Mouse (Mus musculus) CH12.LX (cell line): Measurements from ENCODE around the gene Fgfr2. TPM values are rescaled to one million over a fixed set of nuclear protein-coding genes. Genes with fewer than 3 reads are reported as not detected.

Source experiments
- DNase-seq: peaks from one replicate; pipeline ENCODE4 v3.0.0-alpha.2; 2013; ENCODE audit errors: extremely low read depth
- H3K27ac ChIP-seq: 2 replicates; pipeline ENCODE4 v1.5.1; 2012; ENCODE audit warnings: low read depth, mild to moderate bottlenecking, control low read depth, moderate library complexity; ENCODE audit not compliant: insufficient read depth
- H3K27me3 ChIP-seq: replicated peaks from 2 replicates; pipeline ENCODE3; 2012; ENCODE audit warnings: inconsistent platforms
- H3K36me3 ChIP-seq, 2 experiments: replicated peaks in 1 of 2; 2 replicates each; pipeline versions ENCODE3 to v1.6.1; 2012; ENCODE audit warnings: inconsistent platforms in 1 of 2, low read length in 1 of 2, mild to moderate bottlenecking in 1 of 2, mixed read lengths in 1 of 2, moderate library complexity in 1 of 2; ENCODE audit not compliant: control insufficient read depth in 1 of 2, insufficient read depth in 1 of 2
- H3K4me1 ChIP-seq, 2 experiments: 2 replicates each; pipeline ENCODE4 v1.6.1; 2012; ENCODE audit warnings: inconsistent platforms in 1 of 2, moderate library complexity in 1 of 2; ENCODE audit not compliant: insufficient read depth in 2 of 2, control insufficient read depth in 1 of 2
- H3K4me2 ChIP-seq: 2 replicates; pipeline ENCODE4 v1.6.1; 2012; ENCODE audit warnings: low read depth, mild to moderate bottlenecking, control low read depth; ENCODE audit not compliant: poor library complexity, insufficient read depth, severe bottlenecking
- H3K4me3 ChIP-seq, 3 experiments: fragments of 150-350 bp in 1 of 3; sonication (generic) in 1 of 3; replicated peaks in 1 of 3; 2 replicates each; pipeline versions ENCODE3 to v1.5.1; 2011 to 2012; ENCODE audit warnings: low read depth in 2 of 3, low read length in 2 of 3, mild to moderate bottlenecking in 2 of 3, moderate library complexity in 2 of 3, control low read depth in 1 of 3, improper control_type of control experiment in 1 of 3, inconsistent platforms in 1 of 3, mixed read lengths in 1 of 3; ENCODE audit not compliant: poor library complexity in 1 of 3
- H3K79me2 ChIP-seq: replicated peaks from 2 replicates; pipeline ENCODE4 v1.6.1; 2012; ENCODE audit warnings: mild to moderate bottlenecking, moderate library complexity; ENCODE audit not compliant: control insufficient read depth, poor library complexity, insufficient read depth, severe bottlenecking; ENCODE audit errors: extremely low read depth
- H3K9ac ChIP-seq: 2 replicates; pipeline ENCODE4 v1.6.1; 2012; ENCODE audit warnings: low read depth, mild to moderate bottlenecking, control low read depth, moderate library complexity; ENCODE audit not compliant: insufficient read depth
- H3K9me3 ChIP-seq: replicated peaks from 2 replicates; pipeline ENCODE3; 2012; ENCODE audit warnings: low read length, inconsistent platforms, mixed read lengths
- BHLHE40 ChIP-seq: IDR thresholded peaks from 2 replicates; pipeline ENCODE4 v1.6.1; 2011; ENCODE audit warnings: mild to moderate bottlenecking, low read depth, low read length, improper control_type of control experiment
- CHD2 ChIP-seq: IDR thresholded peaks from 2 replicates; pipeline ENCODE4 v1.6.1; 2011; ENCODE audit warnings: low read length, improper control_type of control experiment
- E2F4 ChIP-seq: IDR thresholded peaks from 2 replicates; pipeline ENCODE4 v1.6.1; 2011; ENCODE audit warnings: low read depth, low read length, improper control_type of control experiment; ENCODE audit not compliant: insufficient replicate concordance
- EP300 ChIP-seq: IDR thresholded peaks from 2 replicates; pipeline ENCODE4 v1.6.1; 2011; ENCODE audit warnings: low read length, improper control_type of control experiment
- ETS1 ChIP-seq: conservative IDR thresholded peaks from 2 replicates; pipeline ENCODE4 v1.6.1; 2012; ENCODE audit warnings: low read depth, mild to moderate bottlenecking, inconsistent platforms, low read length, improper control_type of control experiment, moderate library complexity
- GABPA ChIP-seq: IDR thresholded peaks from 2 replicates; pipeline ENCODE4 v1.6.1; 2012; ENCODE audit warnings: low read depth, low read length, improper control_type of control experiment, inconsistent platforms; ENCODE audit not compliant: insufficient replicate concordance
- HCFC1 ChIP-seq: IDR thresholded peaks from 2 replicates; pipeline ENCODE4 v1.6.1; 2012; ENCODE audit warnings: low read depth, mild to moderate bottlenecking, inconsistent platforms, low read length, improper control_type of control experiment
- IRF4 ChIP-seq: IDR thresholded peaks from 2 replicates; pipeline ENCODE4 v1.6.1; 2014; ENCODE audit warnings: low read depth, mild to moderate bottlenecking, inconsistent platforms, low read length, improper control_type of control experiment
- JUN ChIP-seq: IDR thresholded peaks from 2 replicates; pipeline ENCODE4 v1.6.1; 2011; ENCODE audit warnings: low read depth, mild to moderate bottlenecking, low read length, improper control_type of control experiment, moderate library complexity; ENCODE audit not compliant: insufficient read depth
- MAFK ChIP-seq: IDR thresholded peaks from 2 replicates; pipeline ENCODE4 v1.6.1; 2011; ENCODE audit warnings: low read length, improper control_type of control experiment; ENCODE audit not compliant: insufficient replicate concordance
- MEF2A ChIP-seq: IDR thresholded peaks from 2 replicates; pipeline ENCODE4 v1.6.1; 2014; ENCODE audit warnings: low read depth, mild to moderate bottlenecking, inconsistent platforms, low read length, improper control_type of control experiment, borderline replicate concordance
- MXI1 ChIP-seq: IDR thresholded peaks from 2 replicates; pipeline ENCODE4 v1.6.1; 2011; ENCODE audit warnings: mild to moderate bottlenecking, low read depth, low read length, improper control_type of control experiment
- MYC ChIP-seq: IDR thresholded peaks from 2 replicates; pipeline ENCODE4 v1.6.1; 2011; ENCODE audit warnings: low read depth, mild to moderate bottlenecking, improper control_type of control experiment, low read length
- PAX5 ChIP-seq: IDR thresholded peaks from 2 replicates; pipeline ENCODE4 v1.6.1; 2012; ENCODE audit warnings: low read length, inconsistent platforms, mixed read lengths
- RCOR1 ChIP-seq: conservative IDR thresholded peaks from 2 replicates; pipeline ENCODE4 v1.6.1; 2012; ENCODE audit warnings: low read depth, mild to moderate bottlenecking, inconsistent platforms, low read length, improper control_type of control experiment
- TCF12 ChIP-seq: IDR thresholded peaks from 2 replicates; pipeline ENCODE4 v1.6.1; 2014; ENCODE audit warnings: low read depth, mild to moderate bottlenecking, inconsistent platforms, low read length, improper control_type of control experiment
- ZC3H11A ChIP-seq: IDR thresholded peaks from 2 replicates; pipeline ENCODE4 v1.6.1; 2012; ENCODE audit warnings: low read depth, mild to moderate bottlenecking, inconsistent platforms, low read length, improper control_type of control experiment
- dilution Hi-C: fragments of 300-500 bp; cut with MboI; formaldehyde crosslinking; loops from 2 replicates; pipeline ENCODE4 v1.14.3; 2020; ENCODE audit warnings: low sequenced_read_pairs; ENCODE audit not compliant: extremely low pct_unique_long_range_greater_than_20kb, extremely low pct_ligation_motif_present
- in situ Hi-C: fragments of 300-500 bp; cut with MboI; formaldehyde crosslinking; loops from 3 replicates; pipeline ENCODE4 v1.14.3; 2019; ENCODE audit warnings: low sequenced_read_pairs, low pct_ligation_motif_present, low pct_unique_long_range_greater_than_20kb, mixed read lengths
- polyA plus RNA-seq: library from polyadenylated mRNA; unstranded; fragments of >175 nt; gene quantifications from 2 replicates; pipeline ENCODE4 v1.2.1, GENCODE M21; 2012; ENCODE audit warnings: low read depth; ENCODE audit not compliant: insufficient read length
- total RNA-seq, 2 experiments: library from RNA; depleted of rRNA; stranded (reverse); fragments of 300-350 nt in 1 of 2; fragments of >200 nt in 1 of 2; gene quantifications; 2 replicates each; pipeline ENCODE4 v1.2.3; 2012 to 2014

Gene Fgfr2
- total and polyA plus RNA-seq, 3 experiments, result not detected

DNA sequence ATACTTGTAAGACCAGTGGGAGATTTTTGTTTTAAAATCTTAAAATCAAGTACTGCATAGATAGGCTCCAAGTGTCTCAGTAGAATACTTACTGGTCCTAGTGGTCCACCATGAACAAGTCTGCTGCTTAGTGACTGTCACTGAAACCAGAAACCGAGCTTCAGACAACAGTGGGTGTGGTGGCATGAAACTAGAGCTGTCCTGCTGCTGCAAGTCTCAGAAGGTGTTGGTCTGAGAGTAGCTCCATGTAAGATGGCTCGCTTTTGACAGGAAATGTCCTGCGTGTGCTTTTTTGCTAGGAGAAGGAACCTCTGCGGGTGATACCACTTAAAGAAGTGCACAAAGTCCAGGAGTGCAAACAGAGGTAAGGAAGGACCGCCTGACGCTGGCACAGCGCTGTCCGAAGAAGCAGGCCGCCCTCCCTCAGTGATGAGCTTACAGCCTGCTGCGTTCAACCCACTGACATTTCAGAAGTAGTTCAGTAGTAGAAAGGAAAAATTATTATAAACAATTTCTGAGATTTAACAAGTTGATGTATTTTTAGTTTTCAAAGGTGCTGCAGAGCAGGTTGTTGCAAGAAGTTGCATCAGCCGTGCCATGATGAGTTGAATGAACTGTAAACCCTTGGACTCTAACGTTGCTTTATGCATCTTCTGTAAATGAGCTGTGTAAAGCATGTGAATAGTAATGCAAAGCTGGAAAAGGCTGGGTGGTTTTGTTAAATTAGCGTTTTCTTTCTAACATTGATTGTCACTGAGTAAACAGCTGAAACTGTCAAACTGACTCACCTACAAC lies 2218.4 kb downstream of the Fgfr2 start:
- Histone ChIP-seq H3K9me3 (no peaks in the 10 kb centered on the region), H3K9ac (0 out of 2 replicates have a peak overlapping the region, but pooled peaks have one; percentile 32), H3K27me3 (peaks cover 2% of the 10 kb centered on the region), H3K36me3 (peaks cover 0 to 3% of the 10 kb centered on the region in 2 experiments)
- TF ChIP-seq EP300 (no peak), E2F4 (no peak), ZC3H11A (no peak), HCFC1 (no peak), ETS1 (no peak), MAFK (no peak), GABPA (no peak), IRF4 (no peak)
- TF ChIP-seq, all 38 proteins: peak for 0
- peak overlapping the region; percentile 46; the same call in 1 of the 2 replicates for H3K4me2 ChIP-seq
- H3K79me2 ChIP-seq, result no peaks in the 10 kb centered on the region
- DNase-seq, result no peak
- in situ Hi-C loops (no loop called here), dilution Hi-C loops (no loop called here)
- H3K27ac ChIP-seq, result no peak overlapping the region
- H3K4me3 ChIP-seq, result peak overlapping the region in 1 of 3 experiments; percentile 11
- H3K4me1 ChIP-seq, result peaks cover 8 to 10% of the 10 kb centered on the region in 2 experiments

- Histone ChIP-seq H3K79me2 (no peaks in the 10 kb centered on the region), H3K36me3 (no peaks in the 10 kb centered on the region), H3K9ac (no peak overlapping the region), H3K4me2 (no peak overlapping the region), H3K4me3 (no peak overlapping the region), H3K4me1 (peaks cover 8 to 10% of the 10 kb centered on the region in 2 experiments), H3K27ac (no peak overlapping the region), H3K27me3 (peaks cover 2% of the 10 kb centered on the region), H3K9me3 (no peaks in the 10 kb centered on the region)
- no peak for DNase-seq
- in situ Hi-C loops (no loop called here), dilution Hi-C loops (no loop called here)
- no peak for TF ChIP-seq MEF2A
- TF ChIP-seq TCF12, result no peak
- TF ChIP-seq RCOR1, result no peak
- TF ChIP-seq CHD2, result no peak
- TF ChIP-seq MXI1, result no peak
- no peak for TF ChIP-seq PAX5
- TF ChIP-seq HCFC1, result no peak
- no peak for TF ChIP-seq MYC
- TF ChIP-seq JUN, result no peak
- TF ChIP-seq BHLHE40, result no peak
- TF ChIP-seq IRF4, result no peak
- TF ChIP-seq, all 38 proteins: peak for 0
These were observed 2219.6 kb downstream of the Fgfr2 start for GRCm38 (mm10) chr7:130903505-130904074.
